Mouse (Mus musculus): ENCODE data around the gene Stk11ip.

The Stk11ip gene

DNA sequence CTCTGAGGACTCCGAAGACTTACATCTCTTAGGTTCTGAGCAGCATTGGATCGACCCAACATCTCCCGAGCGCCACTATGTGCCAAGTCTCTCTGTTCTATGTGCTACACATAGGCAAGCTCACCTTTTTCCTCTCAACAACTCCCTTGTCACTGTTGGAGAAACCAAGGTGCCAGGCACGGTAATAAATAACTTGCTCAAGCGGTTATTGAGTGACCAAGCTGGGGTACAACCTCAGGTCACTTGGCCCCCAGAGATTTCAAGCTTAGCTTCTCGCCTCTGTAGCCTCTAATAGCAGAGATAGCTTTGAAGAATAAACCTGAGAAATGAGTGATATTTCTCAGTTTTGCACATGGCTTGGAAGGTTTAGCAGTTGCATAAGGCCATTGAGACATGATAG lies 20.2 kb downstream of the Stk11ip start:
- DNase-seq (ENCODE audit: low spot score in 2 of 2) = no peak

DNA sequence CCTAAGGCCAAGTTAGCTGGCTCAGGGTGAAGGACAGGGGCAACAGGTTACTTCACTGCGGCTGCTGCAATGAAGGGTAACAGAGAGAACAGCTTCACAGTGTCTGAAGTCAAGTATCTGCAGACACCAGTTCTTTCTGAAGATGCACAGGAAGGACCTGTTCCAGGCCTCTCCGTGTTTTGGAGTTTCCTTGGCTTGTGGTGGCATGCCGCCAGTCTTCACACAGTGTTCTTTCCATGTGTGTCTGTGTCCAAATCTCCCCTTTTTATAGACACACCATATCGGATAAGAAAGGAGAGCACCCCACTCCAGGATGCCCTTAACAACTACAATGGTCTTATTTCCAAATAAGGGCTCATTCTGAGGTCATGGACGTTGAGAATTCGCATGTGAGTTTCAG lies 23.0 kb downstream of the Stk11ip start:
- no peak for DNase-seq (ENCODE audit: low spot score in 2 of 2)

- peak; percentile 72 to 74 for DNase-seq (ENCODE audit: low spot score in 2 of 2)
These were observed 24.9 kb downstream of the Stk11ip start, which contains the start of gene Slc4a3 for GRCm38 (mm10) chr1:75545965-75546956. Slc4a3 (plus strand) TSS chr1:75546266.

GRCm38 (mm10) chr1:75547351-75547750 lies 26.0 kb downstream of the Stk11ip start:
- peak in 1 of 2 experiments; percentile 44 for DNase-seq (ENCODE audit: low spot score in 2 of 2)

GRCm38 (mm10) chr1:75548083-75548482 lies 26.8 kb downstream of the Stk11ip start:
- DNase-seq (ENCODE audit: low spot score in 2 of 2) = no peak

GRCm38 (mm10) chr1:75548871-75549270 lies 27.5 kb downstream of the Stk11ip start:
- no peak for DNase-seq (ENCODE audit: low spot score in 2 of 2)

DNA sequence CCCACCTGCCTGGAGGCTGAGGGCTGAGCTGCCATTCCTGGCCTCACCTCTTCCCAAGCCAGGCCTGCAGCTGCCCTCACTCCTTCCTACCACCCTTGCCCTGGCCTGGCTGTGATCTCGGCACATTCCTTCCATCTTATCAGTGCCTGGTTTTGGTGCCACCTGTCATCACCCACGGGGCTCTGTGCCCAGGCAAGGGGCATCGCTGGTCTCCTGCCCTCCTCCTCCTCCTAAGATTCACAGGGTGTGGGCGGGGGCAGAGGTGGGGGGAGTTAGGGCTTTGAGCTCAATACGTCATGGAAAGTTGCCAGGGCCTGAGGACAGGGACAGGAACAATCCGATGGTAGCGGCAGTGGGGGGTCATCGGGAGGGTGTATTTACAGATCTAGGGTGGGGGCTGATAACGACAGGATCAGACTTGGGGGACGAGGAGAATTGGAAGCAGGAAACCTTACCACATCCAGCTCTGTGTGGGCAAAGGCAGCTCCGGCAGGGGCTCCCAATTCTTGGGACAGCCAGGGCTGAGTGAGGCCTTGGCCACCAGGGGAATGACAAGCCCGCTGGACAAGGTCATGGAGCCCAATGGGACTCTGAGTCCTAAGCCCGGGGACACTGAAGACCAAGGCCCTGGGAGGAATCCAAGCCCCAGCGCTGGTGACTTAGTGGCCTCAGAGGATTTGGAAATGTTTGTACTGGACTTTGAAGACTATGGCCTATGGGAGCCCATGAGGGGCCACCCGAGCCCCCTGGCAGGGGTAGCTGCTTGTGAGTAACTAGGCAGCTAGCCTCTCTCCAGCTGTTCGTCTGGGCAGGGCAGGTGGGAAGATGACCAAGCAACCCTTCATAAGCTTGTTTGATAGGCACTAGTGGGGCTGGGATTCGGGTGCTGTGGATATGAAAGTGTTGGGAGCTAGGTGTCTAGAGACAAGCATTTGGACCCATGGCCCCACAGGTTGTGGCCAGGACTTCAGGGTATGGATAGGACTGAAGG lies 28.3 kb downstream of the Stk11ip start:
- no peak for DNase-seq (ENCODE audit: low spot score in 2 of 2)

DNA sequence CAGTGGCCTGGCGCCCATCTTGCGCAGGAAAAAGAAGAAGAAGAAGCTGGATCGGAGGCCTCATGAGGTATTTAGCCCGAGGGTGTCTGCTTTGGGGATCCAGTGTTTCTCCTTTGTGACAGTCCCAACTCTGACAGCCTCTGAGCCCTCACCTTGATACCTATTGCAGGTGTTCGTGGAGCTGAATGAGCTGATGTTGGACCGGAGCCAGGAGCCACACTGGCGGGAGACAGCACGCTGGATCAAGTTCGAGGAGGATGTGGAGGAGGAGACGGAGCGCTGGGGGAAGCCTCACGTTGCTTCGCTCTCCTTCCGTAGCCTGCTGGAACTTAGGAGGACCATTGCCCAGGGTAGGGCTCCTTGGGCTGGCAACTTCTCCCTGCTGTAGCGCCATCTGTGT lies 29.3 kb downstream of the Stk11ip start:
- DNase-seq (ENCODE audit: low spot score in 2 of 2) = peak in 1 of 2 experiments; percentile 38

DNA sequence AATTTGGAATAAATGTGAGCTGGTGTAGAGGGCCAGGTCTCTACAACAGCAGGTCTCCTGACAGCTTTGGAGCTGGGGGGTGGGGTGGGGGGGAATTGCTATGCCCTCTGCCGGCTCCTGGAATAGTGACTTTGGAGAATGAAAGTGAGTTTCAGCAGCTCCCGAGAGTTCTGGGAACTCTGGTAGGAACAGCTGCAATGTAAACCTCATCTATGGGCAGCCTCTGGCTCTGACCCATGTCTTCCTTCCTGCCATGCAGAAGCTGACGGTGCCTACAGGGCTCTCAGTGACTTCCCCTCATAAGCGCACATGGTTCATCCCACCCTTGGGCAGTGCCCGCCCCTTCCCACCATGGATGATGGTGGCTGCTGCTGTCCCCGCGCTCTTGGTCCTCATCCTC lies 34.4 kb downstream of the Stk11ip start:
- DNase-seq (ENCODE audit: low spot score in 2 of 2) = no peak

GRCm38 (mm10) chr1:75556143-75556781 lies 34.9 kb downstream of the Stk11ip start:
- peak; percentile 38 to 58 for DNase-seq (ENCODE audit: low spot score in 2 of 2)

- DNase-seq (ENCODE audit: low spot score in 2 of 2) = no peak
These were observed 35.7 kb downstream of the Stk11ip start for GRCm38 (mm10) chr1:75557041-75557440.

DNA sequence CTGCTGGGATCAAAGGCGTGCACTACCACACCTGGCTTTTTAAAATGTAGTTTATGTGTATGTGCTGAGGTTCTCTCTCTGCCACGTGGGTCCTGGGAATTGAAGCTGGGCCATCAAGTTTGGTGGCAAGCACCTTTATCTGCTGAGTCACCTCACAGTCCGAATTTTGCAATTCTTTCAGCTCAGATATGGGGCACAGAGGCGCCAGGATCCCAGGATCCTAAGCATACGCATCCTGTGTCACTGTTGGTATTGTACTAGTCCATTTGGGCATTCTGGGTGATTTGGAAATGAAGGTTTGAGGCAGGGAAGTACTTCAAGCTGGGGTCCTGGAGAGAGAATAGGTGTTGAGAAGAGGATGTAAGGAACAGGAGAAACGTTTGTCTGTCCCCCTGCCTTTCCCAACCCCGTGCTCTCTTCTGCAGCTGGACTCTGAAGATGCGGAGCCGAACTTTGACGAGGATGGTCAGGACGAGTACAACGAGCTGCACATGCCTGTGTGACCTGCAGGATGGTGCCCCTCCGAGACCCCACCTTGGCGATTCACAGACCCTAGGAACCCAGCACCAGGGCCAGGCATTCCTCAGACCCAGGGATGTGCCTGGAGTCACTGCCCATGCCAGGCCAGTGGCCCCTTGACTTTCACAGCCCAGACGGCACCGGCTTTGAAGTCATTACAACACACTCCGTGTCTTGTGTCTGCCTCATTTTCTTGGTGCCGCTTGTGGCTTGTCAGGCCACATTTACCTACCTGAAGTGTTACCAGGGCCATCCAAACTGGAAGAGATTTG lies 37.3 kb downstream of the Stk11ip start:
- DNase-seq (ENCODE audit: low spot score in 2 of 2) = peak; percentile 44 to 55

GRCm38 (mm10) chr1:75559212-75559925 lies 38.0 kb downstream of the Stk11ip start:
- peak; percentile 96 to 97 for DNase-seq (ENCODE audit: low spot score in 2 of 2)

DNA sequence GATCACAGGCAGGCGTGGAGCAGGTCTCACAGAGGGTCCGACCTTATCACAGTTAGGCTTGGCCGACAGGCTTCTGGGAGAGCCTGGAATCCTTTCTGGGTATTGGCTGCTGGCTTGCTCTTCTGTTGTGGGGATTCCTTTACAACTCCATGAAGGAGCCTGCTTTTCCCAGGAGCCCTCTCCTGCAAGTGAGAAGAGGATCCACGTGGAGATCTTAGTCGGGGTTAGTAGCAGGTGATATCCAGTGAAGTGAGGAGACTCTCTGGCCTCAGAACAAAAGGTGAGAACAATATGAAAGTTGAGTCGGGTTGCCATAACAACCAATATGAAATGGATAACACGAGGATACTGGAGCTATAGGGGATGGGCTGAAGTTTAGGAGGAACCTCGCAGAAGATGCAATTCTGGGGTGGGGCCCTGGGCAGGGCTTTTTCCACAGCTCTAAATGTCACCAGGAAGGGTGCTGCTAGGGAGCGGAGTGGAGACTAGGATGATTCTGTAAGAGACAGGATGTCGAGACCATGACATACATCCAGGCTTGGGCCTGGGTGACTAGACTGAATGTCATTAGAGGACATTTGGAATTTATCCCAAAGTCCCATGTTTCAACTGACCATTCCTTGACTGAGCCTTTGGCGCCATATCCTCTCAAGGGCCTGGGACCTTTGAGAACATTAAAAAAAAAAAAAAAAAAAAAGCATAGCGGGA lies 39.0 kb downstream of the Stk11ip start:
- DNase-seq (ENCODE audit: low spot score in 2 of 2) = peak; percentile 25 to 42

DNA sequence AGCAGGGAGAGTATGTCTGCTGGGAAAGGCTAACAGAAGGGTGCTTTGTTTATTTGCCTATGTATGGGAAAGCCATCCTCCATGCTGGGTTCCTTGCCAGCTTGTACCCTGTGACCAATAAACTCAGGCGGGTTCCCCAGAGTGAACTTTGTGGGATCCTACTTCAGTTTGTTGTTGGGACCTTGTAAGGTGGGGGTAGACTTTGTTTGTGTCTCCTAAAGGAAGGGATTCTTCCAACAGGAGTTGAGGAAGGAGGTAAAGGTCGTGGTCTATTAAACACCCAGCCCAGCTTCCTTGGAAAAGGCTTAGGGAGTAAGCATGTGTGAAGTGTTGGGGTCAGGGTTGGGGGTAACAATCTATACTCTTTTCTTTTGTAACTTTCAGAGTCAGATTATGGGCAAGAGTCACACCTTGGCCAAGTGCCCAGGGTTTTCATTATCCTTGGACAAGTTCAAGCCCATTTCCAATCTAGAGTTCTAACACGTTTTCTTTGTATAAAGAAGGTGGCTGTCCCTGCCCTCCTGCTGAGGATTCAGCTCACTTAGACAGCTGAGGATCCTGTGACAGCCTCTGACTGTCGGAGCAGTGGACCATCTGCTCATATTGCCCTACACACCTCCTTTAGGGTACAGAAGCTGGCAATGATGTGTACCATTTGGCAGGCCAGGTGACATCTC lies 40.0 kb downstream of the Stk11ip start:
- DNase-seq (ENCODE audit: low spot score in 2 of 2) = peak; percentile 43 to 48

GRCm38 (mm10) chr1:75561898-75562238 lies 40.5 kb downstream of the Stk11ip start:
- peak; percentile 40 to 48 for DNase-seq (ENCODE audit: low spot score in 2 of 2)

DNA sequence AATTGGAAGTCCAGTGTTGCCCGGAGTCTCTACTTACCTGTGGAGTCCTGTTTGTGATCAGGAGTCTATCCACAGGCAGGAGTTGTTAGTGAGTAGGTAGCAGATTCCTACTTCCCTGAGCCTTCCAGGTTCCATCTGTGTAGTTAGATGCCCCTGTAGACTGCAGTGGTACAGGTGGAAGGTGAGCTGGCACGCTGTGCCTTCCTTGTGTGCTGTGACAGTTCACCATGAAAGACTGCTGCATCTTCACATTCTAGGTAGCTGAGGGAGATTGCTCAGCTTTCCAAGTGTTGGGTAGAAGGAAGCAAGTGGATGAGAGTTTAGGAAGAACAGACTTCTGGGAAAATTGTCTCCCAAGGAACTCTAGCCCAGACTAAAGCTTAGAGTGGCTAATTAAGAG lies 42.8 kb downstream of the Stk11ip start:
- no peak for DNase-seq (ENCODE audit: low spot score in 2 of 2)

GRCm38 (mm10) chr1:75564916-75565315 lies 43.6 kb downstream of the Stk11ip start:
- DNase-seq (ENCODE audit: low spot score in 2 of 2) = no peak

- peak; percentile 36 to 68 for DNase-seq (ENCODE audit: low spot score in 2 of 2)
These were observed 44.3 kb downstream of the Stk11ip start for GRCm38 (mm10) chr1:75565616-75566015.
